Mouse (Mus musculus) cerebellum, adult 9-11 months (tissue): ENCODE data around the gene Phrf1.
"Not testable (repeated sequence)": the region's sequence is repeated elsewhere in the genome, so short reads cannot be mapped to it uniquely, and the experiment has no call there.

ENCODE experiments used
- DNase-seq: peaks from one replicate; pipeline ENCODE4 v3.0.0; 2022

The Phrf1 gene

GRCm38 (mm10) chr7:141213605-141214235 lies 14.9 kb upstream of the Phrf1 start, which contains the start of gene Lmntd2:
Gene Lmntd2 (minus strand): TSS chr7:141214080.
- no peak for DNase-seq

DNA sequence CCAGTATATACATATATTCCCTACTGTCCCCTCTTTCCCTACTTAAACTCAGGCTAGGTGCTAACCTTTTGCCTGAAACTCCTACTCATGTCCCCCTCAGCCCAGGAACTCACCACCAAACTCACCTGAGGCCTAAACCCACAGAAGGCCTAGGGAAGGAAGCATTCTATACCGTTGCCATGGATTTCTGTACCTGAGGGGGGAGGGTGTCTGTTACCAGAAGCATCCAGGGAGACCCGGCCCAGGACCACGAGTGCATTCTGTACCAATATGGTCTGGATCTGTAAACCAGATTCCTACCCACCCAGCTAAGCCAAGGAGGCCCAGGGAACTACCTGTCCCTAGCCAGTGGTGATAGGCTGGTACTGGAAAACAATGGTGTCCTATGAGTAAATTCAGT lies 14.3 kb upstream of the Phrf1 start:
- DNase-seq: no peak

- DNase-seq: peak; percentile 92
Measured at GRCm38 (mm10) chr7:141215101-141215879, 13.3 kb upstream of the Phrf1 start, which contains the start of gene Rassf7. Gene Rassf7 (plus strand): TSS chr7:141215860.

DNA sequence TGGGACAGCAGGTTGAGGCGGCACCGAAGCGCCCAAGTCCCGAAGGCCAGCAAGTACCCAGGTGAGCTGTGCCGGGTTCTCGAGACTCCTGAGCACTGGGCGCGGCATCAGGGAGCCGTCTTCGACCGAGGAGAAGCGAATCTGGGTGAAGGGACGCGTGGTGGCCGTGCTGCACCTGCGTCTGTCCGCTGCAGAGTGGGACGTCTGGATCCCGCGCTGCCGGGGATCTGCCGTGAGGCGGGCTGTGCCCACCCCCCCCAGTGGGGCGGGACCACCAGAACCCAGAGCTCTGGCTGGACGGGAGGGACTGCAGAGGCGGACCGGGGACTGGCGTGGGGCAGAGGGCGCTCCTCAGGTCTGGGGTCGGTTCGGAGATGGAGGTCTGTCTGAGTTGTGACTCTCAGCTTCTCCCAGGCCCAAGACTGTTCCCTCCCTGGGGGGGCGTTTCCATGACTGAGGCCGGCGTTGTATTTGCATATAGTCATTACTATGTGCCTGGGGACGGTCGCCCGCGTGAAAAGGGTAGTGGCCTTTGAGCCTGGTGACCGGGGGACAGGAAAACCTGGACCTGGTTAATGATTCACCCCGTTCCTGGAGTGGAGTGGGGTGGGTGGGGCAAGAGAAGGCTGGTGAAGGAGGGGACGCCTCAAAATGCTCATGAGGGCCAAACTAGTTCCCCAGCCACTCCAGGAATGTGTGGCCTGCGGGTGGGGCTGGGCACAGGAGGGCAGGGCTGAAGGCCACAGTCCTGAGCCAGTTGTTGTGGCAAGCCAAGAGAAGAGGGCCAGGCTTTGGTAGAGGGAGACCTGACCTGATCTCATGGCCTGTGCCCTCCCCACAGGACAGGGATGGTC lies 12.5 kb upstream of the Phrf1 start:
- peak; percentile 61 for DNase-seq

GRCm38 (mm10) chr7:141216894-141217293 lies 11.7 kb upstream of the Phrf1 start:
- DNase-seq: no peak

DNA sequence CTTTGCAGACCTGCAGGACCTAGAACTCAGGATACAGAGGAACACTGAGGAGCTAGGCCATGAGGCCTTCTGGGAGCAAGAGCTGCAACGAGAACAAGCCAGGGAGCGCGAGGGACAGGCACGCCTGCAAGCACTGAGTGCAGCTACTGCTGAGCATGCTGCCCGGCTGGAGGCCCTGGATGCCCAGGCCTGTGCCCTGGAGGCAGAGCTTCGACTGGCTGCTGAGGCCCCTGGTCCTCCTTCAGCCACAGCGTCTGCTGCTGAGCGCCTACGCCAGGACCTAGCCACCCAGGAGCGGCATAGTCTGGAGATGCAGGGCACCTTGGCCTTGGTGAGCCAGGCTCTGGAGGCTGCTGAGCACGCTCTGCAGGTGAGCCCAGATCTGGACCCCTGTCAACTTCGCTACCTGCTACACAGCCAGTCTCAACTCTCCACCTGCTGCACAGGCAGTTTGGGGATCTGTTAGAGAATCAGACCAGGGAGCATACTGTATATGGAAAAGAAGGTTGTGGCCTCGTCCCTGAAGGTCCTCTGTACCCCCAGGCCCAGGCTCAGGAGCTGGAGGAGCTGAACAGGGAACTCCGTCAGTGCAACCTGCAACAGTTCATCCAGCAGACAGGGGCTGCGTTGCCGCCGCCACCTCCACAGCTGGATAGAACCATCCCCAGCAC lies 11.1 kb upstream of the Phrf1 start:
- no peak for DNase-seq

GRCm38 (mm10) chr7:141218141-141218540 lies 10.4 kb upstream of the Phrf1 start:
- DNase-seq: no peak

DNA sequence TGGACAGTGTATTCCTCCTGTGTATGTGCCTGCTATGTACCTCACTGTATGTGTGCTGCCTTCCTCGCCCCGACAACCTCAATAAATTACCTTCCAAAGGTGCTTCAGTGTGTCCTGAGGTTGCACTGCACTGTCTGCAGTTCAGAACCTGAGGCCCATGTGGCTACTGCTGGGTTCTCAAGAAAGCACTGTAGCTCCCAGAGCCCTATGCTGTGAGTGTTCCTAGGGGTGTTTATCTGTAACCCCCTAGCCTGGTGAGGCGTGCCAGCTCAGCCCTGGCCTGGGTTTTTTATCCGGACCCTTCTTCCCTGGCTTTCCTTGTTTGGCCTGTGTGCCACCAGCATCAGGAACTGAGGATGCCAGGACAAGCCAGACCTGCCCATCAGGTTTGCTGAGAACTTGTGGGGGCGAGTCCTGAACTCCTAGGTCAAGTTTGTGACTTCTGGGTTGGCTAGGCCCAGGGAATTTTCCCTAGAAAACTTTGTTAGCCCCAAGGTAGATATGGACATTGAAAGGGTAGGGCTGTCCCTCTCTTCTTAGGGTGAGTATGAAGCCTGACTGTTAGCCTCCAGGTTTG lies 9.9 kb upstream of the Phrf1 start:
- no peak for DNase-seq

GRCm38 (mm10) chr7:141219558-141220099 lies 9.0 kb upstream of the Phrf1 start:
- no peak for DNase-seq

GRCm38 (mm10) chr7:141220377-141220776 lies 8.2 kb upstream of the Phrf1 start:
- DNase-seq: no peak

DNA sequence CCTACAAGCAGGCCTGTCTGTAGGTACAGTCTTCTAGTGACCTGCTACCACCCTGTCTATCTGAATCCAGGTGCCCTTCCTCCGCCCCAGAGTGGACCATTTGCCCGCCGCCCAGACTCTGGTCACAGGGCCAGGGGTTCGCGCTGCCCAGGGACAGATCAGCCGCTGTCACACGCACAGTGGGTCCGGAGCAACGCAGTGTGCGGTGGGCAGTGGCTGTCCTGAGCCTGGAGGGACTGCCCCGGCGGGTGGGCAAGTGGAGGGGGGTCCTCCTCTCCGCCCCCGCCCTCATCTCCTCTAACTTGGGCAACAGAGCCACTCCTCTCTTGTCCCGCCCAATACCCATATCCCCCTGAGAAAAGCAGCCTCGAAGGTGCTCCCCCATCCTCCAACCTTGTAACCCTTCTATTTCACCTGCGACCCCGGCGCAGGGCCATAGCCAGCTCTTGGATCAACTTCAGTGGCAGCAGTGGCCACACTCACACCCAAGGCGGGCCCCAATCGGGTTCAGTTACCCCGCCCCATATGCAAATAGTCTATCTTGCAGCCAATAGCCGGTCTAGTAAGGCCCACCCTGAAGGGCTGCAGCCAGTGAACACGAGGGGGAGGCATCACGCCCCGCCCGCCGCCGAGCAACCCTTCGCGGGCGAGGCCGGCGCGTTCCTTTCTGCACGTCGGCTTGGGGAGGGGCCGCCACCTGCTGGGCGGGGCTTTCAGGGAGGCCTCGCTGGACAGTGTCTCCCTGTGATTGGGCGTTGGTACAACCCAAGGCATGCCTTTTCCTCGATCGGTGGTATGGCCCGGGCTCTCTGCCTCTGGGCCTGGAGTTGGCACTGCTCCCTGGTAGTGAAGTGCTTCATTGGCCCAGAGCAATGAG lies 7.1 kb upstream of the Phrf1 start:
- DNase-seq: peak; percentile 95

DNA sequence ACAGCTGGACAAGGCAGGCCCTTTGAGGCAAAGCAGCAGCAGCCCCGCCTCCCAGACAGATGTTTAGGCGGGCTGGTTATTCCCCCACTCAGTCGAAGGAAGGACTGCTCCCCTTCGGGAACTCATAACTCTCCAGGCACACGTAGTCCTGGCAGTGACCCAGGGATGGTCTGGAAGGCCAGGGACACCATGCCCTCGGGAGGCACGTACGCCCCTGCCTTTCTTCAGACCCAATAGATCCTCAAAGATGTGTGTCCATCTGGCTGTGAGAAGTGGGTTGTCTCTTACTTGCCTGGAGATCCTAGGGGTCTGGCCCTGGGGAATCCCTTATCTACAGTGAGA lies 6.5 kb upstream of the Phrf1 start:
- DNase-seq: no peak

- no peak for DNase-seq
Measured at GRCm38 (mm10) chr7:141222696-141223215, 5.8 kb upstream of the Phrf1 start.

GRCm38 (mm10) chr7:141226535-141226934 lies 2.0 kb upstream of the Phrf1 start:
- no peak for DNase-seq

- no peak for DNase-seq
Measured at GRCm38 (mm10) chr7:141227796-141228195, 788 bp upstream of the Phrf1 start.

DNA sequence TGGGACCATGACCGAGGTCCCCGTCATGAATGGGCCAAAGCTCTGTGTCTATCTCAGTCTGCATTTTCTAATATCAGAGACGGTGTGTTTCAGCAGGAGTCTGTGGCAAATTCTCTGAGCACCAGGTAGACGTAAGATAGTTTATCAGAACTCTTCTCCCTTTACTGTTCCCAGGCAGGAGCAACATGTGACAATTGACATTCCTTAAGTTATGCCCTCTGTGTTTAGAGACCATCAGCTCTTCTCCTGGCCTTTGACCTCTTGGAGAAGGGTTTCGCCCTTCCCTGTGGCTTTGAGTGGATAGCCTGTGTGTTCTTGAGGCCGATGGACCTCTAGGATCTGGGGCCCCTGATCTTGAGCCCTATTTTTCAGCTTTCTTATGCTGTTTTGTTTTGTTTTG lies 1.1 kb downstream of the Phrf1 start:
- no peak for DNase-seq

DNA sequence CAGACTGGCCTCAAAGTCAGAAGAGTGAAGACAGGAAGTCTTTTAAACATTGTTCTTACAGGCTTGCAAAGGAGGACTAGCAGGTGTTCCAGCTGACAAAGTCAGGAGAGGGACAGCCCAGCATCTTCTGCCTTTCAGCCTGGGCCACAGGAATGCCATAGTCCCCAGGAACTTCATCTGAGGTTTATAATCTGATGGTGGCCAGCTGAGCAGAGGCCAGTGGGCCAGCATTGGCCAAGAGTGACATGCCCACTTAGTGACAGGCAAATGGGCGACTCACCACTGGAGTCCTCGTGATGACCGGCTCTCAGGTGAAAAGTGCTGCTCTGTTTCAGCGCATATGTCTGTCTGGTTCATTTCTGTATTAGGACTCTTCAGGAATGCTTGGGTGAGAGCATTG lies 2.0 kb downstream of the Phrf1 start:
- DNase-seq: no peak

GRCm38 (mm10) chr7:141231111-141231510 lies 2.5 kb downstream of the Phrf1 start:
- peak; percentile 52 for DNase-seq

GRCm38 (mm10) chr7:141231551-141231950 lies 3.0 kb downstream of the Phrf1 start:
- no peak for DNase-seq

GRCm38 (mm10) chr7:141250486-141250885 lies 21.9 kb downstream of the Phrf1 start:
- not testable (repeated sequence) for DNase-seq

- no peak for DNase-seq
Measured at GRCm38 (mm10) chr7:141256159-141256558, 27.6 kb downstream of the Phrf1 start.
